Mouse (Mus musculus) testis, postnatal 14 days (tissue): Measurements from ENCODE around the gene Tshr.

ENCODE experiments used
- DNase-seq: peaks from one replicate; pipeline ENCODE4 v3.0.0; 2021; ENCODE audit warnings: low spot score

Gene Tshr

DNA sequence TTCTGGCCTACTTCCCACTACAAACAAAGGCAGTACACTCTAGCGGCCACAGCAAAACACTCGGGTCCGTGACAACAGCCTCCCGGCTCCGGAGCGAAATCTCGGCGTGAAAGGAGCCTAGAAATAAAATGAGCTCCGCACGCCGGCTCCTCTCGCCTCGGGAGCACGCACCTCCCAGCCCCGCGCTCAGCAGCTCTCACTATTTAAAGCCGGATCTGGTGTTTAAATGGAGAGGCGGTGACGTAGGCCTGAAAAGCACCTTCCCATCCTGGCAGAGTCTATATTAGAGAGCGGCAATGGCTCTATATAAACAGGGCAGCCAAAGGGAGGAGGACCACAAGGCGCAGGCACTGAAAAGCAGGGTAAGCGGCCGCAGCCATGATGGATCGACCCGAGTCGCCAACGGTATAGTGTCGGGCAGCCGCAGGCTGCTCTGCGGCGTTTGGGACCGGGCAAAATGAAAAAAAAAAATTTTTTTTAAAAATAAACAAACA is 203.9 kb downstream of the Tshr start:
- DNase-seq: peak; percentile 84

DNA sequence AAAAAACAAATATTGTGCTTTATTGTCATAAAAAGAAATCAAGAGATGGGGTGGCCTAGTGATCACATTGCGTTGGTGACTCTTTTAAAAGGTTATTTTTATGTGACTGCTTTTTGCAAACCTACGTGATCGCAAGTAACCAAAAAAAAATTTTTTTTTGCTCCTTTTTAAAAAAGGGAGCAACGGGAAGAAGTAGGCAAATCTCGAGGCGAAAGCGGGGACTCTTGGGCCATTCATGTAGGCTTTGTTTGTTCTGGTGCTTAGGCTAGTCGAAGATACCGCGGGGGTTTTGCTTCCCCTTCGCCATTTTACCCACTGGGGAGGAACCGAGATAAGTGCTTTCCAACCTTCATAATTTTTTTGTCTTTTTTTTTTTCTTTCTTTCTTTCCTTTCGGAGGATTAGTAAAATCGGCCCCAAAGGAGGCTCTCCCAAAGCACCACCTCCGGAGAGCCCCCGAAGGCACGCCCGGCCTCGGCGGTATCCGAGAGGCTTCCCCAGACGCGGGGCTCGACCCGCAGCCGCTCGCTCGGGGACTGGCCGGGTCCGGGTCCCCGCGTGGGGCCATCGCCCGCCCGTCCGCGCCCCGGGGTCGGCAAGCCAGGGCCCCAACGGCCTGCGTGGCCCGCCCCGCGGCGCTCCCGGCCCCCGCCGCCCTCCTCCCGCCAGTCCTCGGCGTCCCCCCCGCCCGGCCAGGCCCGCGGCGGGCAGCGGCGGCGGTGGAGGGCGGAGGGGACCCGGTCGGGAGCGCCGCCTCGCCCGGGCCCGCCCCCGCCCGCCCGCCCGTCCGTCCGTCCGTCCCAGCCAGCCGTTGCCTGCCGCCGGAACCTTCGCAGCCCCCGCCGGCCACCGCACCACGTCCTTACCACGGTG is 204.5 kb downstream of the Tshr start:
- peak; percentile 55 for DNase-seq

DNA sequence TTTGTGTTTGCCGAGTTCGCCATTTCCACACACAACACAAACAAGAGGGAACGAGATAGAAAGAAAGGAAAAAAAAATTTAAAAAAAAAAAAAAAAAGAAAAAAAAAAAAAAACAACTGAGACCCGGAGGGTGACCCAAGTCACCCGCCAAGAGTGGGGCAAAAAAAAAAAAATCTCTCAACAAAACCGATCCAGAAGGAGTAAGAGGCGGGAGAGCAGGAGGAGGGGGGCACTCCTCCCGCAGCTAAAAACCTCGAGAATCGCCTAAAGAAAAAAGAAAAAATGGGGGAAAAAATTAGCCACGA is 205.1 kb downstream of the Tshr start:
- DNase-seq: no peak

DNA sequence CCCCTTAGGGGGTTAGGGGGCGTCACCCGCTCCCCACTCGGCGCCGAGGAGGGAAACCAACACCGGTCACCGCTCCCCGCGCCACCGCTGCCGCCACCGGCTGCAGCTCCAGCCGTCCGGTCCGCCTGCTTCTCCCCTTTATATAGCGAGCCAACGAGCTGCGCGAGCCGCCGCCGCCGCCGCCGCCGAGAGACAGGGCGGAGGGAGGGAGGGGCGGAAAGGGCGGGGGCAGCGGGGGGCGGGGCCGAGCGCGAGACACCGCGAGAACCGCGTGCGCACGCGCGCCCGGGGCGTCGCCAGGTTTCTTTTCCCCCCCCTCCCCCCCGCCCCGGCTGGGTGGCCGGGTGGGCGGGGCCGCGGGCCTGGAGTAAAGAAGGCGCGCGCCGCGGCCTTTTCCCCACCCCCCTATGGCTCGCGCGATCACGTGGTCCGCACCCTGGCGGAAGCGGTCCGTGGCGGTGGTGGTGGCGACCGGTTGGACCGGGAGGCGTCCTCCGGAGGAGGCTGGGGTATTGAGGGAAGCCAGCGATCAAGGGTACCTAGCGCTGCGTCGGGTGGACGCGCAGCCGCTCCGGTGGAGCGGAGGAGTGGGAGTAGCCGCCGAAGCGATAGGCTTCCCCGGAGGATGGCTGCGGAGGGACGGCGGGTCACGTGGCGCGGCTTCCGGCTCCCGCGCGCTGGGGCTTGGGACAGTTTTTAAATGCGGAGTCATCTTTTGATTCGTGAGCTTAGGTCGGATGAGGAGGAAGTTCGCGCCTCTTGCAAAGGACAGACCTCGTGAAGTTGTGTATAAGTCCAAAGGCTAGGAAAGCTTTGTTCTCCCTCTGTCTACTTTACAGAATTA is 205.7 kb downstream of the Tshr start, which contains the start of gene Gtf2a1:
TSS of gene Gtf2a1 (minus strand) at position 641 of the 844 bp plus-strand sequence.
- DNase-seq: peak; percentile 93

DNA sequence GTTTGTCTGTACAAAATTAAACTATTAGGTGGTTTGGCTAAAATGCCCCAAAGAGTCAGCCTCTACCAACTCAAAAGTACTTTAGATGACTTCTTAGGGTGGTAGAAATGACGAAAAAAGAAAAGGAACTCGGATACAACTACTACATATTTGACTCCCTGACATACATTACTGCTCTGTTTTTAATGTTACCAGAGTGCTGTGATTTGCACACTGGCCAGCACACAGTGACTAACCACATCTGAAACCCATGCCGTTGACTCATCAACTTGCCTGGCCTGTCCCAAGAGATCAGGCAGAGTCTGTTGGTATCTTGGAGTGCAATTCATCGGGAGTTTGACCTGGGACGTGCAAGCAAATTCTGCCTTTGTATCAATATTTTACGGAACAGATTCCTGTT is 206.4 kb downstream of the Tshr start:
- peak; percentile 28 for DNase-seq

DNA sequence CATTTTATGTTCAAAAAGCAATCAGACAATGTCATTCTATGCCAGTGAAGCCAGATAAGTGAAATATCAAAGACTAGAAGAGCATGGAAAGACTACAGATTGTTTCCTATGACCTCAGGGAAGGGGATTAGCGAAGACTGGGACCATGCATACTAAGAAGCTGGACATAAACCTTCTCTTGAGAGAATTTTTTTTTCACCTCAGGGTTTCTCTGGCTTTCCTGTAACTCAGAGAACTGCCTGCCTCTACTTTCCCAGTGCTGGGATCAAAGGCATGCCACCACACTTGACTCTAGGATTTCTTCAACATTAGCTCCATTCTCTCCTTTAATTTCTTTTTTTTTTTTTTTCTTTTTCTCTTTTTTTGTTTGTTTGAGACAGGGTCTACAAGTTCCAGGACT is 206.8 kb downstream of the Tshr start:
- DNase-seq: no peak

DNA sequence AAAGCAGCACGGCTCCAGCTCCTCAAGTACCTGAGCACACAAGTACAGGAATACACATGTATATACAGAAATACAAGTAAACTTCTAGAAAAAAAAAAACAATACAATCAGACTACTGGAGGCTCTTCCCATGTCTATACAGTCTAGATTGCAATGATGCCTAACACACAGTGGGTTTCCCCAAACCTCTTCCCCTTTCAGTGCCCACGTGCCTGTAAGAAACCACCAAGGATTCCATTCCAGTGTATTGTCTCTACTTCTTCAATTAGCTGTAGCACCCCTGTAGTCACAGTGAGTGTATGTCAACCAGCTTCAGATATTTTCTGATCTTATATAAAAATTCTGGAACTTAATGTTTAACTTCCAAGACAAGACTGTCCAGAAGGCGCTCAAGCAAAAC is 207.8 kb downstream of the Tshr start:
- DNase-seq: no peak
